Mouse (Mus musculus): Measurements from ENCODE around the gene Cep164. TPM values are rescaled to one million over a fixed set of nuclear protein-coding genes. Genes with fewer than 3 reads are reported as not detected.

Gene Cep164
- polyA plus RNA-seq (2017; shearing (Covaris generic)): 16.8 TPM

GRCm38 (mm10) chr9:45828291-45828963 is at the start of gene Cep164:
Gene Cep164 (minus strand): TSS chr9:45828691.

GRCm38 (mm10) chr9:45838434-45839138 is 10.1 kb upstream of the Cep164 start, which contains the start of gene Bace1:
Gene Bace1 (plus strand): TSS chr9:45838580.

Other genes starting within 250 kb of the Cep164 start
- 1.8 TPM for gene Bace1, start 9.9 kb upstream of the Cep164 start, polyA plus RNA-seq (2017; shearing (Covaris generic))
- gene Pcsk7, start 77.8 kb upstream of the Cep164 start, polyA plus RNA-seq (2017; shearing (Covaris generic)): 49.9 TPM
- gene Rnf214, start 78.2 kb upstream of the Cep164 start, polyA plus RNA-seq (2017; shearing (Covaris generic)): 26.9 TPM
- 1.8 TPM for gene Tagln, start 107.4 kb upstream of the Cep164 start, polyA plus RNA-seq (2017; shearing (Covaris generic))
- 280 TPM for gene Sidt2, start 126.6 kb upstream of the Cep164 start, polyA plus RNA-seq (2017; shearing (Covaris generic))
- 76.8 TPM for gene Pafah1b2, start 184.0 kb upstream of the Cep164 start, polyA plus RNA-seq (2017; shearing (Covaris generic))
- gene Sik3, start 184.1 kb upstream of the Cep164 start, polyA plus RNA-seq (2017; shearing (Covaris generic)): 86.9 TPM